Mouse (Mus musculus): ENCODE measurements around the gene Renbp. TPM values are rescaled to one million over a fixed set of nuclear protein-coding genes. Genes with fewer than 3 reads are reported as not detected.

The Renbp gene
- total and polyA plus RNA-seq, 2 experiments from 2014 or later: 35.9 to 43.5 TPM

DNA sequence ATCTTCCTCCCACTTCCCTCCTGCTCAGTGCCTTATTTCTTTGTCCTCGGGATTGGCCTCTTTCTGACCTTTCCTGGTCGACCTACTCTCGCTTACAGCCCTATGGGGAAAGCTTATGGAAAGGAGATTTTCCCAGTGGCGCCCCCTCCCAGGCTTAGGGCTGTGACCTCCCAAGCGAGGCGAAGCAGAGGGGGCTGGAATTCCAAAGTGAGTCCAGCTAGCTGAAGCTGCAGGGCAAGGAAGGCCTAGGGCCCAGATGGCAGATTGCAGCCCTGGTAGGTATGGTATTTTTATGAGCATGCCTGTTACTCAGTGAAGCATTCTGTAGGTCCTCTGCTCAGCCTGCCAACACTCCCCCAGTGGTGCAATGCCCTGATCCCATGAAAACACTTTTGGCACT is 49.2 kb downstream of the Renbp start:
- Histone ChIP-seq H3K4me3 (ENCODE audit: low read depth, low read length) (no peak overlapping the region), H3K9me3 (replicated peaks; ENCODE audit: control insufficient read depth, low read length) (no peaks in the 10 kb centered on the region), H3K27me3 (ENCODE audit: control insufficient read depth, insufficient read depth, low read length) (peaks cover 20% of the 10 kb centered on the region), H3K4me2 (ENCODE audit: low read depth, low read length) (no peak overlapping the region), H3K4me1 (ENCODE audit: control insufficient read depth, insufficient read depth) (no peaks in the 10 kb centered on the region), H3K9ac (replicated peaks; ENCODE audit: low read depth, low read length) (no peak overlapping the region), H3K36me3 (replicated peaks; ENCODE audit: control insufficient read depth, insufficient read depth, low read length) (no peaks in the 10 kb centered on the region), H3K27ac (ENCODE audit: low read depth) (no peak overlapping the region)
- 36% methylated on average over 6 of the region's 6 CpGs for WGBS
- TF ChIP-seq CTCF (IDR thresholded peaks at IDR 0.05; ENCODE audit: low read depth) (no peak), EP300 (IDR thresholded peaks at IDR 0.05; ENCODE audit: low read depth) (no peak)
- ATAC-seq (ENCODE audit: insufficient read depth, low read depth): no peak
- DNase-seq (ENCODE audit: low spot score): no peak

DNA sequence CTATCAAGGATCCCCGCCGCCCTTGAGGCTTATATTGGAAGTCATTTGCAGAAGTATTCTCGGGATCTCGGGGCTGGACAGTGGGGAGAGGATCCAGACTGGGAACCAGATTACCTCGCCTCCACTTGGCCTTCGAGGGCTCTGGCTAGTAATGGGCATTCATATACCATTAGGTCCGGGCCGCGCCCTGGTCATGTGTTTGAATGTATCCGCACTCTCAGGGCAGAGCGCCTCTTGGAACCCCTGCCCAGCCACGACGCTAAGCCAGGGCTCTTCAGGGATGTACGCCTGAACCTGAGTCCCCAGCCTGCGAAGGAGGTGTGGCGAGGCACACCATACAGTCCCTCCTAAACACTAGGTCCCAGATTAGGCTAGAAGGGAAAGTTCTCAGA is 49.6 kb downstream of the Renbp start:
- WGBS: 29% methylated on average over 16 of the region's 16 CpGs
- no peaks in the 10 kb centered on the region for H3K36me3 ChIP-seq (replicated peaks; ENCODE audit: control insufficient read depth, insufficient read depth, low read length)
- H3K4me1 ChIP-seq (ENCODE audit: control insufficient read depth, insufficient read depth): no peaks in the 10 kb centered on the region
- TF ChIP-seq EP300 (IDR thresholded peaks at IDR 0.05; ENCODE audit: low read depth) (no peak), CTCF (IDR thresholded peaks at IDR 0.05; ENCODE audit: low read depth) (no peak)
- H3K9me3 ChIP-seq (replicated peaks; ENCODE audit: control insufficient read depth, low read length): no peaks in the 10 kb centered on the region
- no peak for ATAC-seq (ENCODE audit: insufficient read depth, low read depth)
- no peak overlapping the region for H3K27ac ChIP-seq (ENCODE audit: low read depth)
- H3K4me3 ChIP-seq (ENCODE audit: low read depth, low read length): peak overlapping the region; percentile 35
- peaks cover 20% of the 10 kb centered on the region for H3K27me3 ChIP-seq (ENCODE audit: control insufficient read depth, insufficient read depth, low read length)
- peak overlapping the region; percentile 57 for H3K4me2 ChIP-seq (ENCODE audit: low read depth, low read length)
- DNase-seq (ENCODE audit: low spot score): no peak
- H3K9ac ChIP-seq (replicated peaks; ENCODE audit: low read depth, low read length): no peak overlapping the region

- DNase-seq (ENCODE audit: low spot score) (no peak), ATAC-seq (ENCODE audit: insufficient read depth, low read depth) (no peak)
- no peak overlapping the region for H3K27ac ChIP-seq (ENCODE audit: low read depth)
These were observed 50.2 kb downstream of the Renbp start for GRCm38 (mm10) chrX:73880194-73881035.

GRCm38 (mm10) chrX:73877014-73877413 is 53.6 kb downstream of the Renbp start:
- no peak overlapping the region for H3K27ac ChIP-seq (ENCODE audit: low read depth)
- DNase-seq (ENCODE audit: low spot score) (no peak), ATAC-seq (ENCODE audit: insufficient read depth, low read depth) (no peak)
- TF ChIP-seq EP300 (IDR thresholded peaks at IDR 0.05; ENCODE audit: low read depth): no peak
- TF ChIP-seq CTCF (IDR thresholded peaks at IDR 0.05; ENCODE audit: low read depth): no peak
- H3K4me1 ChIP-seq (ENCODE audit: control insufficient read depth, insufficient read depth): no peaks in the 10 kb centered on the region
- 60% methylated on average over 1 of the region's 1 CpGs for WGBS
- no peak overlapping the region for H3K4me2 ChIP-seq (ENCODE audit: low read depth, low read length)
- no peaks in the 10 kb centered on the region for H3K9me3 ChIP-seq (replicated peaks; ENCODE audit: control insufficient read depth, low read length)
- H3K4me3 ChIP-seq (ENCODE audit: low read depth, low read length): no peak overlapping the region
- H3K36me3 ChIP-seq (replicated peaks; ENCODE audit: control insufficient read depth, insufficient read depth, low read length): no peaks in the 10 kb centered on the region
- no peak overlapping the region for H3K9ac ChIP-seq (replicated peaks; ENCODE audit: low read depth, low read length)
- peaks cover 20% of the 10 kb centered on the region for H3K27me3 ChIP-seq (ENCODE audit: control insufficient read depth, insufficient read depth, low read length)

More at GRCm38 (mm10) chrX:73880194-73881035, 50.2 kb downstream of the Renbp start:
- Histone ChIP-seq H3K4me1 (ENCODE audit: control insufficient read depth, insufficient read depth) (no peaks in the 10 kb centered on the region), H3K27me3 (ENCODE audit: control insufficient read depth, insufficient read depth, low read length) (peaks cover 20% of the 10 kb centered on the region), H3K9me3 (replicated peaks; ENCODE audit: control insufficient read depth, low read length) (no peaks in the 10 kb centered on the region), H3K36me3 (replicated peaks; ENCODE audit: control insufficient read depth, insufficient read depth, low read length) (no peaks in the 10 kb centered on the region), H3K4me2 (ENCODE audit: low read depth, low read length) (peak overlapping the region; percentile 57), H3K9ac (replicated peaks; ENCODE audit: low read depth, low read length) (no peak overlapping the region), H3K4me3 (ENCODE audit: low read depth, low read length) (peak overlapping the region; percentile 35)
- 16% methylated on average over 34 of the region's 48 CpGs for WGBS
- no peak for TF ChIP-seq CTCF (IDR thresholded peaks at IDR 0.05; ENCODE audit: low read depth)
- TF ChIP-seq EP300 (IDR thresholded peaks at IDR 0.05; ENCODE audit: low read depth): no peak

GRCm38 (mm10) chrX:73875881-73876280 is 54.8 kb downstream of the Renbp start:
- H3K36me3 ChIP-seq (replicated peaks; ENCODE audit: control insufficient read depth, insufficient read depth, low read length): no peaks in the 10 kb centered on the region
- H3K4me2 ChIP-seq (ENCODE audit: low read depth, low read length): no peak overlapping the region
- no peak overlapping the region for H3K9ac ChIP-seq (replicated peaks; ENCODE audit: low read depth, low read length)
- no peak overlapping the region for H3K4me3 ChIP-seq (ENCODE audit: low read depth, low read length)
- H3K9me3 ChIP-seq (replicated peaks; ENCODE audit: control insufficient read depth, low read length): no peaks in the 10 kb centered on the region
- ATAC-seq (ENCODE audit: insufficient read depth, low read depth) (no peak), DNase-seq (ENCODE audit: low spot score) (no peak)
- H3K27ac ChIP-seq (ENCODE audit: low read depth): no peak overlapping the region
- H3K4me1 ChIP-seq (ENCODE audit: control insufficient read depth, insufficient read depth): no peaks in the 10 kb centered on the region
- peaks cover 16% of the 10 kb centered on the region; the same call in 1 of the 2 replicates for H3K27me3 ChIP-seq (ENCODE audit: control insufficient read depth, insufficient read depth, low read length)
- TF ChIP-seq CTCF (IDR thresholded peaks at IDR 0.05; ENCODE audit: low read depth) (no peak), EP300 (IDR thresholded peaks at IDR 0.05; ENCODE audit: low read depth) (no peak)
- 43% methylated on average over 2 of the region's 2 CpGs for WGBS

Other genes starting within 250 kb of the Renbp start
- 65.5 and 65.7 TPM in 2 replicates for gene Bcap31, start 214.7 kb downstream of the Renbp start, total RNA-seq (2014; rRNA removed; ENCODE audit: low replicate concordance)
- gene Bcap31, start 214.7 kb downstream of the Renbp start, polyA plus RNA-seq (2015; fragmentation: Nextera tagmentation; extraction: Ambion mirVana): 148 and 159 TPM in 2 replicates
- gene Abcd1, start 214.3 kb downstream of the Renbp start, total RNA-seq (2014; rRNA removed; ENCODE audit: low replicate concordance): 22.0 and 27.4 TPM in 2 replicates
- gene Abcd1, start 214.3 kb downstream of the Renbp start, polyA plus RNA-seq (2015; fragmentation: Nextera tagmentation; extraction: Ambion mirVana): 14.1 and 14.3 TPM in 2 replicates
- 0.31 and 3.4 TPM in 2 replicates for gene Plxnb3, start 173.8 kb downstream of the Renbp start, total RNA-seq (2014; rRNA removed; ENCODE audit: low replicate concordance)
- 0.67 and 0.81 TPM in 2 replicates for gene Plxnb3, start 173.8 kb downstream of the Renbp start, polyA plus RNA-seq (2015; fragmentation: Nextera tagmentation; extraction: Ambion mirVana)
- 82.0 and 94.2 TPM in 2 replicates for gene Srpk3, start 156.4 kb downstream of the Renbp start, total RNA-seq (2014; rRNA removed; ENCODE audit: low replicate concordance)
- 70.5 and 73.1 TPM in 2 replicates for gene Srpk3, start 156.4 kb downstream of the Renbp start, polyA plus RNA-seq (2015; fragmentation: Nextera tagmentation; extraction: Ambion mirVana)
- 854 and 913 TPM in 2 replicates for gene Idh3g, start 144.0 kb downstream of the Renbp start, total RNA-seq (2014; rRNA removed; ENCODE audit: low replicate concordance)
- 632 and 648 TPM in 2 replicates for gene Idh3g, start 144.0 kb downstream of the Renbp start, polyA plus RNA-seq (2015; fragmentation: Nextera tagmentation; extraction: Ambion mirVana)
- 122 and 146 TPM in 2 replicates for gene Ssr4, start 143.8 kb downstream of the Renbp start, total RNA-seq (2014; rRNA removed; ENCODE audit: low replicate concordance)
- gene Ssr4, start 143.8 kb downstream of the Renbp start, polyA plus RNA-seq (2015; fragmentation: Nextera tagmentation; extraction: Ambion mirVana): 181 and 194 TPM in 2 replicates
- 2.0 and 2.6 TPM in 2 replicates for gene Pdzd4, start 105.9 kb downstream of the Renbp start, total RNA-seq (2014; rRNA removed; ENCODE audit: low replicate concordance)
- gene Pdzd4, start 105.9 kb downstream of the Renbp start, polyA plus RNA-seq (2015; fragmentation: Nextera tagmentation; extraction: Ambion mirVana): 0.08 and 0.12 TPM in 2 replicates
- not detected in 2 replicates for gene Avpr2, start 38.7 kb downstream of the Renbp start, total RNA-seq (2014; rRNA removed; ENCODE audit: low replicate concordance)
- gene Avpr2, start 38.7 kb downstream of the Renbp start, polyA plus RNA-seq (2015; fragmentation: Nextera tagmentation; extraction: Ambion mirVana): not detected in 2 replicates
- gene L1cam, start 34.7 kb downstream of the Renbp start, total RNA-seq (2014; rRNA removed; ENCODE audit: low replicate concordance): 0.42 and 0.50 TPM in 2 replicates
- gene L1cam, start 34.7 kb downstream of the Renbp start, polyA plus RNA-seq (2015; fragmentation: Nextera tagmentation; extraction: Ambion mirVana): 0.05 and 0.15 TPM in 2 replicates
- gene Arhgap4, start 9.0 kb downstream of the Renbp start, total RNA-seq (2014; rRNA removed; ENCODE audit: low replicate concordance): 0.23 and 6.5 TPM in 2 replicates
- gene Arhgap4, start 9.0 kb downstream of the Renbp start, polyA plus RNA-seq (2015; fragmentation: Nextera tagmentation; extraction: Ambion mirVana): 0.51 and 0.72 TPM in 2 replicates
- gene Naa10, start 8.9 kb downstream of the Renbp start, total RNA-seq (2014; rRNA removed; ENCODE audit: low replicate concordance): 62.5 and 95.3 TPM in 2 replicates
- 95.2 and 98.5 TPM in 2 replicates for gene Naa10, start 8.9 kb downstream of the Renbp start, polyA plus RNA-seq (2015; fragmentation: Nextera tagmentation; extraction: Ambion mirVana)
- gene Hcfc1, start 35.5 kb upstream of the Renbp start, total RNA-seq (2014; rRNA removed; ENCODE audit: low replicate concordance): 70.4 and 81.6 TPM in 2 replicates
- gene Hcfc1, start 35.5 kb upstream of the Renbp start, polyA plus RNA-seq (2015; fragmentation: Nextera tagmentation; extraction: Ambion mirVana): 13.2 and 17.6 TPM in 2 replicates
- 46.9 and 94.8 TPM in 2 replicates for gene Irak1, start 93.1 kb upstream of the Renbp start, total RNA-seq (2014; rRNA removed; ENCODE audit: low replicate concordance)
- gene Irak1, start 93.1 kb upstream of the Renbp start, polyA plus RNA-seq (2015; fragmentation: Nextera tagmentation; extraction: Ambion mirVana): 31.7 and 35.3 TPM in 2 replicates
- gene Opn1mw, start 196.6 kb upstream of the Renbp start, total RNA-seq (2014; rRNA removed; ENCODE audit: low replicate concordance): not detected in 2 replicates
- not detected in 2 replicates for gene Opn1mw, start 196.6 kb upstream of the Renbp start, polyA plus RNA-seq (2015; fragmentation: Nextera tagmentation; extraction: Ambion mirVana)
- 15.6 and 43.8 TPM in 2 replicates for gene Mecp2, start 204.5 kb upstream of the Renbp start, total RNA-seq (2014; rRNA removed; ENCODE audit: low replicate concordance)
- 10.8 and 12.1 TPM in 2 replicates for gene Mecp2, start 204.5 kb upstream of the Renbp start, polyA plus RNA-seq (2015; fragmentation: Nextera tagmentation; extraction: Ambion mirVana)
- not detected in 2 replicates for gene Tex28, start 237.0 kb upstream of the Renbp start, total RNA-seq (2014; rRNA removed; ENCODE audit: low replicate concordance)
- gene Tex28, start 237.0 kb upstream of the Renbp start, polyA plus RNA-seq (2015; fragmentation: Nextera tagmentation; extraction: Ambion mirVana): not detected in 2 replicates
- gene Tktl1, start 246.4 kb upstream of the Renbp start, total RNA-seq (2014; rRNA removed; ENCODE audit: low replicate concordance): not detected in 2 replicates
- gene Tktl1, start 246.4 kb upstream of the Renbp start, polyA plus RNA-seq (2015; fragmentation: Nextera tagmentation; extraction: Ambion mirVana): not detected in 2 replicates